Mouse (Mus musculus): Measurements from ENCODE around the gene Gm6614.
"Not testable (repeated sequence)": the region's sequence is repeated elsewhere in the genome, so short reads cannot be mapped to it uniquely, and the experiment has no call there.

Gene Gm6614

GRCm38 (mm10) chr6:142011364-142011955 is at the start of gene Gm6614:
TSS of gene Gm6614 (minus strand) at chr6:142011414.
- DNase-seq (ENCODE audit: low read depth) = no peak

DNA sequence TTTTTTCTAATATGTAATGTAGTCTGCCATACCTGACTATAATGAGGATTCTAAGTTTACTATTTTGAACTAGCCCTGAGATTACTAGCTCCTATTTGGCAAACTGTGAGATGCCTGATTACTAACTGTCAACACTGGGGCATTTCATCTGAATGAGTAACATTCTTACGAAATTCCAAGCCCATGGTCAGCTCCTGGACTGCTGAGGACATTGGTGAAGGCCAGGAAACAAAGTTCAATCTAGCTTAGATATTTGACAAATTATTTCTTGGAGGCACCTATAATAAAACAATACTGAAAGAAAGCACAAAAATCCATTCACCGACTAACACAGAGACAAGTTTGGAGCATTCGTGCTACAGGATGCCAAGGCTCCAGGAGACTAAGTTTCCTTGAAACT is 47.1 kb upstream of the Gm6614 start:
- DNase-seq (ENCODE audit: low read depth) = not testable (repeated sequence)

GRCm38 (mm10) chr6:142047689-142048088 is 36.5 kb upstream of the Gm6614 start:
- no peak for DNase-seq (ENCODE audit: low read depth)

GRCm38 (mm10) chr6:142045746-142046145 is 34.5 kb upstream of the Gm6614 start:
- no peak for DNase-seq (ENCODE audit: low read depth)

DNA sequence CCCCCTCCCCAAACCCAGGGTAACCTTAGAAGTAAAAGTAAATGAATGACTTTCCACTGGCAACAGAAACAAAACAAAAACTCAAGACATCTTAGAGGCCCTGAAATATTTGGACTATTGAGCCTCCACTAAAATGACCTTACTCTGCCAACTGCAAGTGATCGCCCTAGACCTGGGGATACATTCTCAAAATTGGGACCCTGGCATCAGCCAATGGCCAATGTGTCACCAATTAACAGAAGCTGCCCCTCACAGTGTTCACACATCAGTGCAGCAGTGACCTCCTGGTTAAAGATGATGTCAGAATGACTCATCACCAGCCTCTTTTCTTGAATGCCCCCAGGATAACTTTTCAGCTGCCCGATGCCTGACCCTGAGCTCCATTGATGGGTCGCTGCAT is 30.7 kb upstream of the Gm6614 start:
- DNase-seq (ENCODE audit: low read depth) = no peak

- DNase-seq (ENCODE audit: low read depth) = peak; percentile 35
Observed at GRCm38 (mm10) chr6:142040306-142041175, 29.3 kb upstream of the Gm6614 start.

DNA sequence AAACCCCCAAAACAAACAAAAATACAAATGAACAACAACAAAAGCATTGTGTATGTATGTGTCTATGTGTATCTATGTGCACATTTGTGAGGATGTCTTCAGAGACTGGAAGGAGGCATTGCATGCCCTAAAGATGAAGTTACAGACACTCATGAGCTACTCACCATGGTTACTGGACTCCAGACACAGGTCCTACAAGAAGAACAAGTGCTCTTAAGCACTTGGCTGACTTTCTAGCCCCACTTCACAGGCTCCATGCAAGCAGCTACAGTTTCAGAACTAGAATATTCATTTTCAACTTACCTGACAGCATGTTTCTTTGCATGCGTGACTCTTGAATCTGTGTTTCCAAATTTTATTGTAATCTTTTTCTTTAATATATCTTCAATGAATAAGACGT is 24.6 kb upstream of the Gm6614 start:
- DNase-seq (ENCODE audit: low read depth) = no peak

GRCm38 (mm10) chr6:142021671-142022070 is 10.5 kb upstream of the Gm6614 start:
- no peak for DNase-seq (ENCODE audit: low read depth)

DNA sequence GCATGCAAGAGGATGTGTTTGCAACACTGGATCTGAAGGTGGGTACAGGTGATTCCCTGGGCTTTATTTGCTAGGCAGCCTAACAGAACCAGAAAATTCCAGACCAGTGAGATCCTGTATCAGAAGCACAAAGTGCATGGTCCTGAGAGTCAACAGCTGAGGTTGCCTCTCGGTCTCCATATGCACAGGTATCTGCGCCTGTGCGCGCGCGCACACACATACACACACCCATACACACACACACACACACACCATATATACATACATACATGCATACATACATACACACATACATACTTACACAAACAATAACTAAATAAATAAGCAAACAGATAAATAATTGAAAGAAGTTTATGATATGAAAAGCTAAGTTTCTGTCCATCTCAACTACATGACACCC is 24.4 kb downstream of the Gm6614 start:
- DNase-seq (ENCODE audit: low read depth) = no peak

- DNase-seq (ENCODE audit: low read depth) = no peak
Observed at GRCm38 (mm10) chr6:141984644-141985043, 26.6 kb downstream of the Gm6614 start.

DNA sequence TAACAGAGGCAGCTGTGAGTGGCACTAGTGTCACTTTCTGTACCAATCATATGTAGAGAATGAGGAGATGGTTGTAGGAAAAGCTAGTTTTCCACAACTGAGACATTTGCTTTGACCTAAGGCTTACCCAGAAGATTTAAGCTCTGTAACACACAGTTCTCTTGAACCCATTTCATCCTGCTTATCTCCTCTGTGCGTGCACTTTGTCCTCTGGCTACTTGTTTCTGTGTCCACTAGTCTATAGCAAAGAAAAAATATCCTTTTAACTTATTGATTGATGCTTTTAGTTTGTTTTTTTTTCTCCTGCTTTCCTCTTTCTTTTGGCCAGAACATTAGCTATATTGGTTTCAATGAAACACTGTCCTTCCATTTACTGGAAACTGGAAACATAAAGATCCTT is 48.8 kb downstream of the Gm6614 start:
- DNase-seq (ENCODE audit: low read depth) = no peak

DNA sequence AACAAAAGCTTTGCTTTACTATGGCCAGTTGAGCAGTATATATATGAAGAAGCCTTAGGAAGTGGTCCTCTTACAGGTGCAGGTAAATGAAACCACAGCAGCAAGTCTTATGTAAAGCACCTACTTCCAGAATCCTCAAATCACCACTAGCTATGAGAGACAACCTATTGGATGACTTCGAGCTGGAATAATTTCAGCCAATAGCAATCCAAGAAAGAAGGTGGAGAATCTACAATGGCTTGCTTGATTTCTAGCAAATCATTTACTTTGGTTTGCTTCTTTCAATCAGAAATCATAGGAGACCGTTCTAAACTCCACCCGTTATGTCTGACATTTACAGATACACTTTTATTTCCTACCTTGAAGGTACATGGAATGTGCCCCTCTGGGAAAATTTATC is 49.4 kb downstream of the Gm6614 start:
- DNase-seq (ENCODE audit: low read depth) = no peak

DNA sequence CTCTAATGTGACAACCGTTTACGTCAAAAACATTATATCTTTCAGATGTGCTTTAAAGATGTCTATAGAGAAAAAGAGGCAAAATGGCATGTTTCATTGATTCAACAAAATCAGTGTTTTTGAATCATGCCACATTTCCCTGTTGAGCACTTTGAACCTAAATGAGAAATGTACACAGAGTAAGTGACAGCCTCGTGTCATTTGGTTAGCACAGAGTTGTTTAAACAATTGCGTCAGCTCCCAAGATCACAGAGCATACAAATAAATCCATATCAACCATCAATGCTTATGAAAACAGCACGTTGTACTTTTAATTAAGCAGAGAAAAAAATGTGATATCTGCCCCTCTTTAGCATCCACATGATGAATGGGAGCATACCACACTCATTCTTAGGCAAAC is 50.7 kb downstream of the Gm6614 start:
- no peak for DNase-seq (ENCODE audit: low read depth)

GRCm38 (mm10) chr6:141946862-141947261 is 64.4 kb downstream of the Gm6614 start, which contains the start of gene Slco1a1:
TSS of gene Slco1a1 (minus strand) at chr6:141946962.
- DNase-seq (ENCODE audit: low read depth) = no peak

- DNase-seq (ENCODE audit: low read depth) = no peak
Observed at GRCm38 (mm10) chr6:141940451-141940850, 70.8 kb downstream of the Gm6614 start.

All from c-Kit-positive CD71-positive TER-119-negative erythroid progenitor cells, embryonic 14.5 days (primary cell).